Mouse (Mus musculus): ENCODE measurements around the gene Ethe1. TPM values are rescaled to one million over a fixed set of nuclear protein-coding genes. Genes with fewer than 3 reads are reported as not detected.
"Not testable (repeated sequence)": the region's sequence is repeated elsewhere in the genome, so short reads cannot be mapped to it uniquely, and the experiment has no call there.

The Ethe1 gene
- polyA plus RNA-seq, 1 experiment from 2014 or later, result 39.9 TPM

GRCm38 (mm10) chr7:24610879-24611494 lies 23.6 kb downstream of the Ethe1 start:
- peak; percentile 95 for DNase-seq (ENCODE audit: low spot score)

GRCm38 (mm10) chr7:24611709-24612108 lies 24.4 kb downstream of the Ethe1 start:
- no peak for DNase-seq (ENCODE audit: low spot score)

DNA sequence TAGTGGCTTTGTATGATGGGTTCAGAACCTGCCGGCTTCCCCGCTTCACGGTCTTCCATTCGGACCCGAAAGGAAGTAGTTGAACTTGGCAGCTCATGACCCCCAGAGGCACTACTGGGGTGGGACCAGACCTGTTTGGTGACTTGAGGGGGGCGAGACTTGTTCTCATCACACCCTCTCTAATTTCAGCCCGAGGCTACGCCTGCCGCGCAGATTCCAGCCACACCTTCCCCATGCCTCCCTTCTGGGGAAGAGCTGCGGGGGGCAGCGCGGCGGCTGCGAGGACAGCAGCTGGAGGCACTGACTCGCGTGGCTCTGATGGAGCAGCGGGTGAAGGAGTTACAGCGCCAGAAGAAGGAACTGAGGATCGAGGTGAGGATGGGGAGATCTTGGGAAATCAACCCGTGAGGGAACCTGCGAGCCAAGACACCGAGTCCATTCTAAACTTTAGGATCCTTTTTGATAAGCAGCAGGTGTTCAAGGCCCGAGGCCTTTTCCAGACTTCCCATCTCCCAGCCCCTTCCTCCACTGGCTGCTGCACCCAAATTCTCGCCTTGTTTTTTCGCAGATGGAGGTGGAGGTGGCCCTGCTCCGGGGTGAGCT lies 25.1 kb downstream of the Ethe1 start:
- DNase-seq (ENCODE audit: low spot score), result no peak

DNA sequence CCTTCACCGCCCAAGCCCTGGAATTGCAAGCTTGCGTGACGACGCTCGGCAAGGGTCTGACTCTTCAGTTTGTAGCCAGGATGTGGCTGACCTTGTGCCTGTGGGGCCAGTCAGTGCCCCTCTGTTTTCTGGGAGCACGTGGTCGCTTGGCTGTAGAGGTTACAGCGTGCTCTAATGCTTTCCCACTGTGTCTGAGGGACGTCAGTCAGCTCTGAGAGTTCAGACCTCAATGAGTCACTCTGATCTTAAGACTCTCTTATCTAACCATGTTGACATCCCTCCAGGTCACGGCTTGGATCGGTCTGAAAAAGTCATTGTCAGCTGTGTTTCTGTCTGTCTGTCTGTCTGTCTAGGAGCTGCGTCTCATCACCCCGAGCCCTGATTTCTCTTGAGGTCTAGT lies 27.5 kb downstream of the Ethe1 start:
- no peak for DNase-seq (ENCODE audit: low spot score)

GRCm38 (mm10) chr7:24617763-24618162 lies 30.4 kb downstream of the Ethe1 start:
- no peak for DNase-seq (ENCODE audit: low spot score)

DNA sequence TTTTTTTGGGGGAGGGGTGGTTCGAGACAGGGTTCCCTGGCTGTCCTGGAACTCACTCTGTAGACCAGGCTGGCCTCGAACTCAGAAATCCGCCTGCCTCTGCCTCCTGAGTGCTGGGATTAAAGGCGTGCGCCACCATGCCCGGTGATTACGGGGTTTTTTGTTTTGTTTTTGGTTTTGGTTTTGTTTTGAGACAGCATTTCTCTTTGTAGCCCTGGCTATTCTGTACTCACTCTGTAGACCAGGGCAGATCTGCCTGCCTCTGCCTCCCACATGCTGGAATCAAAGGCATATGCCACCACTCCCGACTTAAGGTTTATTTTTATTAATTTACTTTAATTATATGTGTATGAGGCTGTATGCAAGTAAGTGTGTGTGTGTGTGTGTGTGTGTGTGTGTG lies 31.0 kb downstream of the Ethe1 start:
- DNase-seq (ENCODE audit: low spot score), result not testable (repeated sequence)

- no peak for DNase-seq (ENCODE audit: low spot score)
Measured at GRCm38 (mm10) chr7:24619671-24620397, 32.5 kb downstream of the Ethe1 start.

DNA sequence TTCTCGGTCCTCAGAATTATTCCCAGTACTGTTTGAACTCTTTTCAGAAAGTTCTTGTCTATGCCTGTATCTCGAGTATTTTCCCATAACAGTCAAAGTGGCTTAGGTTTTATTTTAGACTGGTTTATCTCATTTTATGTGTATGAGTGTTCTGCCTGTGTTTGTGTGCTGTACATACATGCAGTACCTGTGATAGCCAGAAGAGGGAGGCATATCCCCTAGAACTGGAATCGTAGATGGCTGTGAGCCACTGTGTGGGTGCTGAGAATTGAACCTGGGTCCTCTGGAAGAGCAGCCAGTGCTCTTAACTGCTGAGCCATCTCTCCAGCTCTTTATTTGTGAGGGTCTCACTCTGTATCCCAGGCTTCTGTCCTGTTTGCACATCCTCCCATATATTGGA lies 33.9 kb downstream of the Ethe1 start:
- no peak for DNase-seq (ENCODE audit: low spot score)

DNA sequence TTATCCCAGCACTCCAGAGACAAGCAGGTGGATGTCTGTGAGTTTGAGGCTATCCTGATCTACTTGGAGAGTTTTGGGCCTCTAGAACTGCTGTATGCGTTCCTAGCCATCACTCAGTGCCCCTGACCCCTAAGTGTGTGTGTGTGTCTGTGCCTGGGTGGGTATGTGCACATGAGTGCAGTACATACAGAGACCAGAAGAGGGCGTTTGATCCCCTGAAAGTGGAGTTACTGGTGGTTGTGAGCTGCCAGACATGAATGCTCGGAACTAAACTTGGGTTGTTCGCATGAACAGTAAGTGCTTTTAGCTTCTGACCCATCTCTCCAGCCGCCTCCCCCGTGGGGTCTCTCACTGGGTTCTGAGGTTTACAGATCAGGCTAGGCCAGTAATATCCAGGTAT lies 35.6 kb downstream of the Ethe1 start:
- DNase-seq (ENCODE audit: low spot score), result no peak

DNA sequence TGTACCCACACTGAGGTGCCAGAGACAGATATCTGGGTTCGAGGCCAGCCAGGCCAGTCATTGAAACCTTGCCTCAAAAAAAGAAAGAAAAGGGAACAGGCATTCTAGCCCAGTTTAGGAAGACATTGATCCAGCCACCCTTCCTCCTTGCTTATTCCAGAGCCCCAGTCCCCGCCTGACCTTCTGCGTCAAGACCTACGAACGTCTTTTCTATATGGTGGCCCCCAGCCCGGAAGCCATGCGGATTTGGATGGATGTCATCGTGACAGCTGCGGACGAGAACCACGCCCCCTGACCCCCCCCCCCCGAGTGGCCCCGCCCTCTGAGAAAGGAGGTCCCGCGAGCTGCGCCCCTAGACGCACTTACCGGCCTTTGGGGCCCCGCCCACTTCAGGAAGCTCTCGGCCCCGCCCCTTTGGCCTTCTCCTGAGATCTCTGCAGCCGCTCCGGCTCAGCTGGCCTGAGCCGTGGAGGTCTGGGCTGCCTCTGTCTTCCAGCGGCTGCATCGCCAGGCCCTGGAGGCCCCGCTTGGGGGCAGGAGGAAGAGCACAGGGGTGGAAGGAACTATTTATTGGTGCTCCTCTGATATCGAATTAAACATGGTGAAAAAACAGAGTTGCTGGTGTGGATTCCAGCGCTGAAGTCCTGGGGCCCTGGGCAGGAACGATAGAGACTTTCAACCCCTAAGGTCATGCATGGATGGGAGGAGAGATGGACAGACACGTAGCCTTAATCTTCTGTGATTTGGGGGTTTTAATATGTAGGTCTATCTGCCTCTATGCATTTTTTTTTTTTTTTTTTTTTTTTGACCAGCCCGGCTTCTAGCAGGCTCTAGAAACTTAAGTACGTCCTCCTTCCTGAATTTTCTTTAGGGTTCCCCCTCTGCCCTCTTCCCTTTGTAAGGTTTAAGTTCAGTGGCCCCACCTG lies 41.6 kb downstream of the Ethe1 start:
- DNase-seq (ENCODE audit: low spot score), result peak; percentile 88

DNA sequence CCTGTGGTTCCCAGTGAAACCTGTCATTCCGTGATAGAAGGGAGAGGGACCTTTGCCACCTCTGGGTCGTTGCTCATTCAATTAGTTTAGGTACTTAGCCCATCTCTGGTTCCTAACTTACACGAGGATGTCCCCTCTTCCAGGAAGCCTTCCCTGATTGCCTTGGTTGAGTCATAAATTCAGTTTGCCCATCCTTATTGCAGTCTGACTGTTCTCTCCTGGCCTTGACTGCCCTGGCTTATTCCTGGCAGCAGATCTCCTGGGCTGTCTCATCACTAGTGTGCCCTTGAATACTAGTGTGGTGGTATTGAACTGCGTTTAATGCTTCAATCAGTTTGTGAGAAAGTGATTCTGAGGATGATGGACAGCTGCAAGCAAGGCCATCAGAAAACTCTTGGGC lies 42.3 kb downstream of the Ethe1 start:
- DNase-seq (ENCODE audit: low spot score), result no peak

- DNase-seq (ENCODE audit: low spot score), result no peak
Measured at GRCm38 (mm10) chr7:24630116-24630880, 43.0 kb downstream of the Ethe1 start.

- DNase-seq (ENCODE audit: low spot score), result no peak
Measured at GRCm38 (mm10) chr7:24636264-24636663, 48.9 kb downstream of the Ethe1 start, which contains the start of gene Lypd3. Lypd3 (plus strand) TSS chr7:24636550.

DNA sequence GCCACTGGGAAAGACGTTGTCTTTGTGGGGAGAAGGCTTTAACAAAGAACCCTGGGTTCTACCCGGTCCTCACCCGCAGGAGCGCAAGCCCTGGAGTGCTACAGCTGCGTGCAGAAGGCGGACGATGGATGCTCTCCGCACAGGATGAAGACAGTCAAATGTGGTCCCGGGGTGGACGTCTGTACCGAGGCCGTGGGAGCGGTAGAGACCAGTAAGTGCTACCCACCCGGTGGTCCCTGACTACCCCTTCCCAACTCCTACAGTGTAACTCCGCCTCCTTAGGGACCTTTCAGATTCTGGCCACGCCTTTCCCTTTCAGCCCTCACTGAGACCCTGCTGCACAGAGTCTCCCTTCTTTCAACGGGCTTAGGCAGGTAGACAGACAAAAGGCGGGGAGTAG lies 49.7 kb downstream of the Ethe1 start:
- no peak for DNase-seq (ENCODE audit: low spot score)

- peak; percentile 31 for DNase-seq (ENCODE audit: low spot score)
Measured at GRCm38 (mm10) chr7:24638026-24638856, 50.9 kb downstream of the Ethe1 start.

- no peak for DNase-seq (ENCODE audit: low spot score)
Measured at GRCm38 (mm10) chr7:24640450-24640849, 53.1 kb downstream of the Ethe1 start.

GRCm38 (mm10) chr7:24642491-24642890 lies 55.1 kb downstream of the Ethe1 start:
- peak; percentile 80 for DNase-seq (ENCODE audit: low spot score)

DNA sequence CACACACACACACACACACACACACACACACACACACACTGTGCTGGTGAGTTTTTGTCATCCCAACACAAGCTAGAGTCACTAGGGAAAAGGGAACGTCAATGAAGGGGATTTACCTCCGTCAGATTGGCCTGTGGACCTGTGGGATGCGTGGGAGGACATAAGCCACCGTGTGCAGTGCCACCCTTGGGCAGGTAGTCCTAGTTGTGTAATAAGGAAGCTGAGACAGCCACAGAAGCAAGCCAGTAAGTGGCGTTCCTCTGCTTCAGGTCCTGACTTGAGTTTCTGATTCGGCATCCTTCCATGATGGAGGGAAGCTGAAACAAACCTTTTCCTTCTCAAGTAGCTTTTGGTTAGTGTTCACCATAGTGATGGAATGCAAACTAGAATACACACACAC lies 57.1 kb downstream of the Ethe1 start:
- DNase-seq (ENCODE audit: low spot score), result no peak

DNA sequence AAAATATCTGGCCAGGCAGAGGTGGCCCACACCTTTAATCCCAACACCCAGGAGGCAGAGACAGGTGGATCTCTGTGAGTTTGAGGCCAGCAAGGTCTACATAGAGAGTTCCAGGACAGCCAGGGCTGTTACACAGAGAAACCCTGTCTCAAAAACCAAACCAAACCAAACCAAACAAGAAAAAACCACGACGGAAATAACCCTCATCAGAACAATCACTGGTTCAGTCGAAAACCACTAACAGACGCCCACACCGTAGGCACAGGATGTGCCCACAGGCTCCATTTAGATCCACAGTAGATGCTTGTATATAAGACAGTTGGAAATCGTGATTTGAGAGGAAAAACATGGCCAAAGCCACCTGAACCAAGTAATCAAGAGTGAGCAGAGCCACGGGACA lies 57.7 kb downstream of the Ethe1 start:
- peak; percentile 44 for DNase-seq (ENCODE audit: low spot score)

DNA sequence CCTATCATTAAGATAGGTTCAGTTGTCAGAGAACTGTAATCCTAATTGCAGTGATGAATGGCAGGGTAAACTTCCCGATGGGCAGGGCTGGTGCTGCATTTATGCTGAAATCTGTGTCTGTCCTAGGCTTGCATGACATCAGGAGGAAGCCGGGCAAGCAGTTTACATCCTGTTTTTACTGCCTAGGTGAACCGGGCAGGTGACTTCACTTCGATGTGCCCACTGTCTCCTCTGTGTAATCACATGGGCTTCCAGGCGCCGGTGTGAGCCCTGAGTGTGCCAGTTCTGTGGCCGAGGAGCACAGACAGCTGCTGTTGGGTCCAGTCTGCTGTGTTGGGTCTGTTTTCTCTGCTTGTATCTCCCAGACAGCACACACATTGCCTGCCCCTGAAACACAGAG lies 59.1 kb downstream of the Ethe1 start:
- DNase-seq (ENCODE audit: low spot score), result no peak

Measured in thymus, postnatal 0 days (tissue).